Mouse (Mus musculus) gastrocnemius, postnatal 4 days (tissue): ENCODE data around the gene Sh3rf3. TPM values are rescaled to one million over a fixed set of nuclear protein-coding genes. Genes with fewer than 3 reads are reported as not detected.

Source experiments
- DNase-seq, 2 experiments: peaks; one replicate each; pipeline ENCODE4 v3.0.0; 2021 to 2022; ENCODE audit warnings: low spot score in 2 of 2, mixed read lengths in 2 of 2
- total RNA-seq, 2 experiments: library from RNA; stranded (reverse); gene quantifications; 2 replicates each; pipeline ENCODE4 v1.2.3; 2021

The Sh3rf3 gene
- total RNA-seq, 2 experiments from 2014 or later, result 6.6 to 6.7 TPM

DNA sequence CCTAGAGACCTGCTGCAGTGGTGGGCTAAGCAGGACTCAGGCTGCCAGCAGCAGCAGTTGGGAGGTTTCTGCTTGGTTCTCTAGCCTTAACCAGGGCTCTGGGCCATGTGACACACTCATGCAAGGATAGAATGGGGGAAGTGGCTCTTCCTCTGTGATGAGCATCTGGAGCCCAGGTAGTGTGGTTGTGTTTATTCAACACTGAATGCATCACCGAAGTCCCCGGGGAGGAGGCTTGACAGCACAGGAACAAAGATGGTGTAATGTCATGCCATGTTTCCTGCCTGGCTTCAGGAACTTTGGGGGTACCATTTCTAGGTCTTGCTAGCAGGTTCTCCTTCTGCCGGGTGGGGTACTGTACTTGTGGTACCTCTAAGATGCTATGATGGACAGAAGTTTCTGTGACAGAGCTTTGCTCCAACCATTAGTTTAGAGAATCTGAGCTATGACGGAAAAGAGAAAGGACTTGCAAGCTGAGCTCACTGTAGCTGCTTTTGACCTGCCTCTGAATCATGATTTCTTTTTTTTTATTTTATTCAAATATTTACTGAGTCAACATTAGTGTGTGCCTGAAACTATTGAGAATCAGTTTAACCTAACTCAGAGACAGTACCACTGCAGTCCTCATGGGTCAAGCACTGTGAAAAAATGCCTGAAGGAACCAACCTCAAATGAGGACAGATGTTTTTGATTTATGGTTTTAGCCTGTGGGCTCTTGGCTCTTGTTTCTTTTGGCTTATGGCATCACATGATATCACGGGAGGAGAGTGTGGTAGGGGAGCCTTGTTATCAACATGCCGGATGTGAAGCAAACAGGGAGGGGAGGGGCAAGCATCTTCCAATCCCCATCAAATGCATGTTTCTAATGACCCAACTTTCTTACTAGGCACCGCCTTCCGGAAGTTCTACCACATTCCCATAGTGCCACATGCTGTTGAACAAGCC, 102.4 kb downstream of the Sh3rf3 start:
- DNase-seq, result no peak

- DNase-seq, result no peak
Observed at GRCm38 (mm10) chr10:58921643-58922188, 108.6 kb downstream of the Sh3rf3 start.

DNA sequence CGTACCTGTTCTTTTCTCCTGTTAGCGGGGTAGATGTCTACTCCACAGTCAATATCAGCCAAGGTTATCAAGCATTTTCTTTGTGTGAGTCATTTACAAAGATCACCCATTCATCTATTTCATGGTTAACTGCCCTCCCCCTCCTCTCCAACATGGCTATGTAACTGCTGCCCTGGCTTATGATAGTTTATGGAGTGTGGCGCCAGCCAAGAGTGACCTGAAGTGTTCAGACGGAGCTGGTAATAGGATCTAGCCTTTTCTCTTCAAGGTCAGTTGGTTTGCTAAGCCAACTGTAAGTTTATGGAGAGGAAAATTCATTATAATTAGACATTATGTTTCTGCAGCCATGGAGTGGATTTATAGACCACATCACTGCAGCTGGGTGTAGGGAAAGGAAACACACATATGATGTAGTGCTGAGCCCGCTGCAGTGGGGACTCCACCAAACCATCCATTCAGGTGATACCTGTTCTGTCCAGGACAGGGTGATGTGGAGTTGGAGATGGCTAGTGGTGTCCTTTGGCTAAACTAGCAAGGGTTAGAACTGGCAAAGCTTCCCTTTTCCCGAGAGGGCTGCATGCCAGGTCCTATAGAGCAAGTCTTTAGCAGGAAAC, 109.2 kb downstream of the Sh3rf3 start:
- DNase-seq, result no peak

DNA sequence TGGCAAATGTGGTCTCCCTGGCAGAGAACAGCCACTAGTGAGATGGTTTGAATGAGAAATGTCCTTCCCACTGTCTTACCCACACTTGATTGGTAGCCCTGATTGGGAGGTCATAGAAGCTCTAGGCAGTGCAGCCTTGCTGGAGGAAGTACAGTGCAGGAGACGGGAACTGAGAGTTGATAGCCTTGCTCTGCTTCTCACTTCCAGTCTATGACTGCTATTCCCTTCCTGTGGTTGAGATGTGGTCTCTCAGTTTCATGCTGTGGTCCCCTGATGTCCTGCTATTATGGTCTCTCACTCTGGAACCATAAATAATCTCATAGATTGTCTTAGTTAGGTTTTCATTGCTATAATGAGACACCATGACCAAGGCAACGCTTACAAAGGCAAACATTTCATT, 109.8 kb downstream of the Sh3rf3 start:
- no peak for DNase-seq

- DNase-seq, result no peak
Observed at GRCm38 (mm10) chr10:58926578-58926977, 113.4 kb downstream of the Sh3rf3 start.

DNA sequence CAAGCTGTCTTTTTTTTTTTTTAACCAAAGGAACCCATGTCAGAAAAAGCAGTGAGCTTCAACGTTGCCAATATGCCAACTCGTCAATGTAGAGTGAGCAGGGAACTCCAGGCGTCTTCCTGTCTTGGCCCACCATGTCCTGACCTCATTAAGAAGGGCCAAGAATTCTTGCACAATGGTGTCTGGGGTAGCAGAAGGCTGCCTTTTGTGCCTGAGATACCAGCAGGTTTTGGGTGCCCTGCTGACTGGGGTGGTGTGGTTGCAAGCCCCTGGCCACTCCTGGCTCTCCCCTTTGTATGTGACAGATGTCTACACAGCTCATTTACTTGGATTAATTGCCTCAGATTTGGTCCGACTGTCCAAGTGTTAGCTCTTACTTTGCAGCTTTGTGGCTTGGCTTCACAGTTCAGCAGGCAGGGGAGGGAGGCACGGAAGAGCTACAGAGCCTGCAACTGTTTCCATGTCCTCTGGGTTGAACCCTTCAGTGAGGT, 115.8 kb downstream of the Sh3rf3 start:
- DNase-seq, result no peak

DNA sequence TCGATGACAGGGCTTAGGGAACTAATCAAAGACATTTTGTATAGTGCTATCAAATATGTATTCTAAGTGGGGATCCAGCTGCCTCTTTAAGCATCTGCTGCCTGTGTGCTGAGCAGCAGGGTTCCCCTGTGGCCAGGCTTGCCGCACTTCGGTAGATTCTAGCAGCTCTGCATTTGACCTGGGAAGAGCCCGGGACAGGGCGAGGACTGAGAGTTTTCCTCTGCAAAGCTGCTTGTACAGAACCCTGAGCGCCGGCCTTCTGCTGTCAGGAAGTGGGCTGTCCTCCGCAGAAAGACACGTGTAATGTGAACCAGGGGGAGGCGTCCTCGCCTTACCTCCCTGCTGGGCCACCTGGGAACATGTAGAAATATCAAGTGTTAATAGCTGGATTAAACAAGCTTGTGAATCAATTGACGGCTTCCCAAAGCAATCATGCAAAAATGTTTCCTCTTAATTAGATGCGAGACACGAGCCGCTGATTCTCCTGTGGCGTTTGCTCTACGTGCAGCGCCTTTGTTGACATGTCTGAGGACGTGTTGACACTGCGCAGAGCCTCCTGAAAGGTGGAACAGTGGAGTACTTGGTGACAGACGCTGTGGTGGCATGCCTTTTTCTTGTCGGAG, 119.1 kb downstream of the Sh3rf3 start:
- DNase-seq, result peak in 1 of 2 experiments; percentile 24

DNA sequence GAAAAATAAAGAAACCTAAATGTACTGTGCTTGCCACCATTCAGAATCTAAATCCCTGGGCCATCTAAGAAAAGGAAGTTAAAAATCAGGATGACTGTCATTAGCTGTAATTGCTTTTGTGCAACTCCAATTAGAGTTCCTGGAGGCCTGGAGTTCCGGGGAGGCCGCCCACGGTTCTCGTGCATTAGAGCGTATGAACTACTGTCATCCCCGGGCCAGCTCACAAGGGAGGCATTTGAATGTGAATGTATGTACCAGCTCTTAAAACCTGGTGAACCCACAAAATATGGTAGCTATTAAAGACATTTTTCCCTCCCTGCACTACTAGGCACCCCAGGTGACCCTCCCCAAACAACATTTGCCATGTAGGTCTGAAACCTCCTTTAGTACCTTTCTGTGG, 122.4 kb downstream of the Sh3rf3 start:
- DNase-seq, result no peak

DNA sequence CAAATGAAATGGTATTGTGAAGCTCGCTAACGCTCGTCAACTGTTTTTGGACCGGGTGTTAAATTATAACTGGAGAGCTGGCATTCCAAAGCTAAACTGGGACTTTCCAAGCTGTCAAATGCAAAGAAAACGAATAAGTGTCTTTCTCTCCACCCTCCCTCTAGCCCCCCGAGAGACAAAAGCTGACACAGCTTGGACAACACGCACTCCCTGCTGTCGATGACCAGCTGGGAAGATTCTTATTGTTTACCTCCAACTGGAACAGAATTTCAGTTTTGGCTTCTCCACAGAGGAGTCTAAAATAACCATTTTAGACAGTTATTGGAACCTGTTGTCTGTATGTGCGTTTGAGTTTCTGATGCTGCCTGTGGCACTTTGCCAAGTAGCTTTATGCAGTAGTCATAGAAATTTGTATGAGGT, 123.3 kb downstream of the Sh3rf3 start:
- no peak for DNase-seq

- DNase-seq, result no peak
Observed at GRCm38 (mm10) chr10:58937521-58937920, 124.4 kb downstream of the Sh3rf3 start.

GRCm38 (mm10) chr10:58942819-58943218, 129.7 kb downstream of the Sh3rf3 start:
- DNase-seq, result no peak

- no peak for DNase-seq
Observed at GRCm38 (mm10) chr10:58943661-58944400, 130.7 kb downstream of the Sh3rf3 start.

DNA sequence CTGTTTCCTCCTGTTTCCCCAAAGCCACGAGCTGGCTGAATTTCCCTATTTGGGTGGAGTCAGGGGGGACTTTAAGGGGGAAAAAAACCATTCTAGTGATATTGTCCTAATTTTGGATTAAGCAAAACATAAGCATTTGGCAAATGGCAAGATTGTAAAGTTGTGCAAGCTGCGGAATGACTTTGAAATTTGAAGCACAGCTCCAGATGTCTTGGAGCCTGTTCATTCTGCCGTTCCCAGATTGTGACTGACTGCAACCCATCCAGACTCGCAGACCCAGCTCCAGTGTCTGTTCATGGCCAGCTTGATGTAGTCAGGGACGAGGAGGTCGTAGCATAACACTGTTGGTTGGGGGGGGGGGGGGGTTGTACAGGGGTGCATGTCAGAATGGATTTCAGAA, 131.8 kb downstream of the Sh3rf3 start:
- DNase-seq, result peak in 1 of 2 experiments; percentile 28

GRCm38 (mm10) chr10:58949770-58950638, 136.8 kb downstream of the Sh3rf3 start:
- DNase-seq, result no peak

DNA sequence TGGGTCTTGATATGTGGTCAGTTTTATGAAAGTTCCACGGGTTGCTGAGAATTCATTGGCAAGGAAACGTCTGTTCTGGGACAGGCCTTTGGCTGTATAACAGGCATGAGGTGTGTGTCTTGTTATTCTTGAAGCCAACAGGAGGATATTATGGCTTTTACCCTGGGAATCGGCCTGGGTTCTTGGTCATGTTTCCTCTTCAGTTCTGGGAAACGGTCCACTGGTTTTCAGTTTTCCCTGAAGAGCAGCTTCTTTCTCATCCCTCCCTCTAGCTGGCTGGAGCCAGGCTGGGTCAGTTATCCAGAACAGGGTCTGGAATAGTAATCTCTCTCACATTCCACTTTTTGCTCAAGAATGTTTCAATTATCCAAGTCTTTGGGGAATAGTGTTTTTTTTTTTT, 147.0 kb downstream of the Sh3rf3 start:
- DNase-seq, result peak in 1 of 2 experiments; percentile 31

DNA sequence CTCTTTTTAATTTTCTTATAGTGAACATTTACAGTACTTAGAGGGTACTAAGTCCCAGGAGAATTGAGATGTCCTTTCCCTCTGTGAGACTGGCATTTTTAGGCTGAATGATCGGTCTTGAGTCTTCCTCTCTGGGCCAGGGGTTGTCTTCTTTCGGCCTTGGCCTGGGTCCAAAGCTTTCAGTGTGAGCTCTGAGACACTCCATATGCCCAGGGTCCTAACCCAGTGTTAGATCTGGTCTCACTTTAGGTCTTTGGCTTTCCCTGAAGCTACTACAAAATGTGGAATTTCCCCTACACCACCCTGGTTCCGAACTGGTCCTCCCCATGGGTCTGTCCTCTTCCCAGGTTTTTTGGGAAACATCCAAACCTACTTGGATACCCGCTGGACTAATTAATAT, 155.1 kb downstream of the Sh3rf3 start:
- no peak for DNase-seq

DNA sequence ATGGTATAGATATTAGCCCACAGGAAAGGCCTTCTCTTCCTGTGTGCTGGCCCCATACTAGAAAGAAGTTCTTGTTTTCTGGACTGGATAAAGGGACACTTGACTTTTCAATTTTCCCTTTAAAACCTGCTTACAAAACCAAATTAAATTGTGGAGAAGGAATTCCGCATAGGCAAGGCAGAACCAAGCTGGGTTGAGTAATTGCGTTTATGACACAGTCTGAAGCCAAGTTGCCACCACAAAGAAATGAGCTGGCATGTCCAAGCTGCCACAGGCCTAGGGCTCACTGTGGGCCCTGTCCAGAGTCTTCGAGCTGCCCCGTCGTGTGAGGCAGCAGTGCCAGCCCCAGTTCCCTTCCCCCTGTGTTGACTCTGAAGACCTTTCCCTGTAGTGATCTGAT, 156.2 kb downstream of the Sh3rf3 start:
- no peak for DNase-seq

DNA sequence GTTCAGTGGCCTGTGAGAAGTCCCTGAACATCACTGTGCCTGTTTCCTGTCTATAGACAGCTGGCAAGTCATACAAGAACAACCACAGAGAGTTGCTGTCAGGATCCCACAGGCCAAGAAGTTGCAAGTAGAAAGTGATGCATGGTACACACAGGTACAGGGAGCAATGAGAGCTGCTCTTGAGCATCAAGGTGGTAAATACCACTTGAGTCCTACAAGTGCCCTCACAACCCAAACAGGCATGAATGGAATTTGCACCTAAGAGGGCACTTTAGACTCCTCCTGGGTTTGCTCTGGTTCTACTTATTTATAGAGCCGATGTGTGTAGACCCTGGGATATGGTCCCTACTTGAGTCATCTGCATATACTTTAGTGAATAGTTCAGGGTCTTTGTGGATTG, 159.0 kb downstream of the Sh3rf3 start:
- DNase-seq, result no peak

DNA sequence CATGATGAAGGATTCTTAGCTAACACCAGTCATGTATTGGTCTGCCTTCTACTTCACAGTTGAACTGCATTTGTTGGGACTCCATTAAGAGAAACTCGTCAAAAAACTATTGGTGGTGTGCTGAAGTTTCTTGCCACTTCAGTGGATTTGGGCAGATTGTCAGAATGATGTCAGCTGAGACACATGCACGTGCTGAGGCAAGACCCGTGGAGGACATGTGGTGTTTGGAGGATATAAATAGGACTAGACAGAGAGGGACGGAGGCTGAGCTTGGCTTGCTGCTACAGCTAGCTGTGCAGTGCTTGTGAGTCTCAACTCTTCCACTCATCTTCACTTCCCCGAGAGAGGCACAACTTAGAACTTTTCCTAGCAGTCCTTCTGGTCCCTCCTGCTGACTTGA, 161.0 kb downstream of the Sh3rf3 start:
- no peak for DNase-seq
